Comparison of ENCODE assay signal across 8 mouse cellular contexts in the genomic region with DNA sequence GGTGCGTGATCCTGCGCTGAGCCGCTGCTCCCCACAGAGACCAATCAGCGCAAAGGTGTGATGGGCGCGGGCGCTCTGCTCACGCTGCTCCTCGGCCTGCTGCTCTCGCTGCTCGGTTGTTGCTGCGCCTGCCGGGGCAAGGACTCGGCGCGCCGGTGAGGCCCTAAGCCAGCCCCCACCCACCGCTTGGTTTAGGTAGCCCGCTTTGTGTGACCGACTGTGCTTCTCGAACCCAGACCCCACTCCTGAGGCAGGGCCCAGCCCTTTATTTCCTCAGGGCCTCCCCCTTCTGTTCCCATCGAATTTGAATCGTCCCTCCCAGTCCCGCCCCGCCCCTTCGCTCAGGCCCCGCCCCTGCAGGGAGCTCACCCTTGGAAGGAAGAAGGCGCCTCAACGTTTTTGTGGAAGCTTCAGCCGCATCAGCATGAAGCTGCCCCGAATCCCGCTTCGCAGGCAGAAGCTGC. TPM values are rescaled to one million over a fixed set of nuclear protein-coding genes. Genes with fewer than 3 reads are reported as not detected.
DNase-seq lines count a peak whose midpoint lies in the region; ATAC-seq lines count a peak whose summit lies in the region.

No protein-coding gene starts in this region.

- peak overlapping the region; percentile 41 for H3K4me3 ChIP-seq in erythroblast, embryonic 14.5 days (replicated peaks)
- H3K4me3 ChIP-seq in embryonic facial prominence, embryonic 11.5 days (ENCODE audit: low read depth, low read length), result peak overlapping the region; percentile 24
- H3K4me3 ChIP-seq in neural tube, embryonic 11.5 days (ENCODE audit: low read depth, low read length), result peak overlapping the region; percentile 18

- 1% methylated on average over 33 of the region's 33 CpGs for WGBS in embryonic facial prominence, embryonic 11.5 days
- WGBS in neural tube, embryonic 11.5 days, result 2% methylated on average over 32 of the region's 33 CpGs

- H3K9ac ChIP-seq in embryonic facial prominence, embryonic 11.5 days (replicated peaks; ENCODE audit: low read length), result peak overlapping the region; percentile 10; the same call in 1 of the 2 replicates
- H3K9ac ChIP-seq in neural tube, embryonic 11.5 days (ENCODE audit: low read length), result no peak overlapping the region

- no peak overlapping the region for H3K27ac ChIP-seq in embryonic facial prominence, embryonic 11.5 days (replicated peaks; ENCODE audit: low read depth, low read length)
- no peak overlapping the region for H3K27ac ChIP-seq in neural tube, embryonic 11.5 days (ENCODE audit: low read depth, low read length)

- no peak for ATAC-seq in erythroblast, adult 5-6 weeks (replicated peaks; ENCODE audit: low FRiP score, poor library complexity, severe bottlenecking)
- peak; percentile 3 for ATAC-seq in CD4-positive, CD25-positive, alpha-beta regulatory T cell, adult 4 months
- no peak for ATAC-seq in embryonic facial prominence, embryonic 11.5 days (replicated peaks; ENCODE audit: insufficient number of reproducible peaks, low FRiP score, low TSS enrichment, low read depth)
- ATAC-seq in neural tube, embryonic 11.5 days (ENCODE audit: insufficient read depth, low FRiP score, low TSS enrichment), result no peak
- ATAC-seq in granulocyte monocyte progenitor cell, adult 5-6 weeks (replicated peaks; ENCODE audit: poor library complexity, severe bottlenecking), result no peak

- H3K27me3 ChIP-seq in erythroblast, embryonic 14.5 days (ENCODE audit: control insufficient read depth), result peaks cover 99% of the 10 kb centered on the region
- peaks cover 39% of the 10 kb centered on the region for H3K27me3 ChIP-seq in embryonic facial prominence, embryonic 11.5 days (ENCODE audit: control insufficient read depth, insufficient read depth, low read length)
- peaks cover 79% of the 10 kb centered on the region for H3K27me3 ChIP-seq in neural tube, embryonic 11.5 days (ENCODE audit: control insufficient read depth, insufficient read depth, low read length)

- H3K4me2 ChIP-seq in embryonic facial prominence, embryonic 11.5 days (ENCODE audit: low read depth, low read length), result peak overlapping the region; percentile 50
- H3K4me2 ChIP-seq in neural tube, embryonic 11.5 days (ENCODE audit: low read depth), result peak overlapping the region; percentile 51

- H3K4me1 ChIP-seq in erythroblast, embryonic 14.5 days (ENCODE audit: control insufficient read depth), result peaks cover 33% of the 10 kb centered on the region
- peaks cover 41% of the 10 kb centered on the region for H3K4me1 ChIP-seq in embryonic facial prominence, embryonic 11.5 days (ENCODE audit: control insufficient read depth, insufficient read depth, low read length)
- H3K4me1 ChIP-seq in neural tube, embryonic 11.5 days (ENCODE audit: control insufficient read depth, insufficient read depth, low read length), result peaks cover 44% of the 10 kb centered on the region

- DNase-seq in embryonic facial prominence, embryonic 11.5 days (ENCODE audit: low spot score), result peak; percentile 80
- peak; percentile 68 for DNase-seq in kidney, postnatal 10 days
- peak; percentile 72 for DNase-seq in neural tube, embryonic 11.5 days (ENCODE audit: low spot score)
- no peak for DNase-seq in layer of hippocampus, adult 18-20 months (ENCODE audit: low spot score in 2 of 2)

- peaks cover 30% of the 10 kb centered on the region; the same call in 1 of the 2 replicates for H3K9me3 ChIP-seq in erythroblast, embryonic 14.5 days (ENCODE audit: control insufficient read depth, low read length)
- no peaks in the 10 kb centered on the region for H3K9me3 ChIP-seq in embryonic facial prominence, embryonic 11.5 days (replicated peaks; ENCODE audit: control insufficient read depth, low read length)
- H3K9me3 ChIP-seq in neural tube, embryonic 11.5 days (ENCODE audit: control insufficient read depth, low read length), result no peaks in the 10 kb centered on the region

- H3K36me3 ChIP-seq in erythroblast, embryonic 14.5 days (ENCODE audit: control insufficient read depth), result no peaks in the 10 kb centered on the region
- H3K36me3 ChIP-seq in embryonic facial prominence, embryonic 11.5 days (replicated peaks; ENCODE audit: control insufficient read depth, insufficient read depth, low read depth, low read length), result no peaks in the 10 kb centered on the region; the same call in 1 of the 2 replicates
- H3K36me3 ChIP-seq in neural tube, embryonic 11.5 days (ENCODE audit: control insufficient read depth, insufficient read depth, low read length), result 0 out of 2 replicates have a peak, but pooled peaks cover 3% of the 10 kb centered on the region

RNA-seq across cellular contexts. Expression of a gene that starts 7.4 kb away (rescaled TPM):
- 0.03 TPM in 1 of 2 replicates, not detected in the other for polyA plus RNA-seq in erythroblast, embryonic 14.5 days (2012)
- total RNA-seq in erythroblast, adult 5-6 weeks (2015; ENCODE audit: low replicate concordance), result not detected in 2 replicates
- not detected in 2 replicates for total RNA-seq in erythroblast, adult 5-6 weeks (2017; ENCODE audit: low replicate concordance)
- not detected for polyA plus RNA-seq in CD4-positive, CD25-positive, alpha-beta regulatory T cell, adult 4 months (2017; shearing (Covaris generic))
- 13.5 and 15.3 TPM in 2 replicates for polyA plus RNA-seq in embryonic facial prominence, embryonic 11.5 days (2014; fragmentation: Nextera tagmentation; extraction: Ambion mirVana)
- 9.5 and 13.1 TPM in 2 replicates for polyA plus RNA-seq in neural tube, embryonic 11.5 days (2014; fragmentation: Nextera tagmentation; extraction: Ambion mirVana)
- 1.1 TPM in 1 of 2 replicates, not detected in the other for total RNA-seq in granulocyte monocyte progenitor cell, adult 5-6 weeks (2014; fragmentation: Nextera tagmentation)
- total RNA-seq in granulocyte monocyte progenitor cell, adult 5-6 weeks (2017), result not detected in 2 replicates
- 1 to 10 TPM; 1.5 to 2.5 TPM for total RNA-seq in layer of hippocampus, adult 18-20 months (2021)

RNA-seq across cellular contexts. Expression of a gene that starts 28.4 kb away (rescaled TPM):
- polyA plus RNA-seq in erythroblast, embryonic 14.5 days (2012), result not detected in 2 replicates
- total RNA-seq in erythroblast, adult 5-6 weeks (2015; ENCODE audit: low replicate concordance), result not detected in 2 replicates
- total RNA-seq in erythroblast, adult 5-6 weeks (2017; ENCODE audit: low replicate concordance), result not detected in 2 replicates
- polyA plus RNA-seq in CD4-positive, CD25-positive, alpha-beta regulatory T cell, adult 4 months (2017; shearing (Covaris generic)), result not detected
- not detected in 2 replicates for polyA plus RNA-seq in embryonic facial prominence, embryonic 11.5 days (2014; fragmentation: Nextera tagmentation; extraction: Ambion mirVana)
- polyA plus RNA-seq in neural tube, embryonic 11.5 days (2014; fragmentation: Nextera tagmentation; extraction: Ambion mirVana), result 0.19 and 0.36 TPM in 2 replicates
- not detected in 2 replicates for total RNA-seq in granulocyte monocyte progenitor cell, adult 5-6 weeks (2014; fragmentation: Nextera tagmentation)
- total RNA-seq in granulocyte monocyte progenitor cell, adult 5-6 weeks (2017), result not detected in 2 replicates
- 1 to 10 TPM; 2.0 to 3.3 TPM for total RNA-seq in layer of hippocampus, adult 18-20 months (2021)

RNA-seq across cellular contexts. Expression of a gene that starts 33.7 kb away (rescaled TPM):
- polyA plus RNA-seq in erythroblast, embryonic 14.5 days (2012), result 0.44 and 0.70 TPM in 2 replicates
- 2.5 TPM in 1 of 2 replicates, not detected in the other for total RNA-seq in erythroblast, adult 5-6 weeks (2015; ENCODE audit: low replicate concordance)
- 1.3 TPM in 1 of 2 replicates, not detected in the other for total RNA-seq in erythroblast, adult 5-6 weeks (2017; ENCODE audit: low replicate concordance)
- 1 to 10 TPM; 4.1 to 5.2 TPM for polyA plus RNA-seq in CD4-positive, CD25-positive, alpha-beta regulatory T cell, adult 4 months (2017; shearing (Covaris generic))
- polyA plus RNA-seq in embryonic facial prominence, embryonic 11.5 days (2014; fragmentation: Nextera tagmentation; extraction: Ambion mirVana), result 1.7 and 2.0 TPM in 2 replicates
- polyA plus RNA-seq in neural tube, embryonic 11.5 days (2014; fragmentation: Nextera tagmentation; extraction: Ambion mirVana), result 3.2 and 3.4 TPM in 2 replicates
- total RNA-seq in granulocyte monocyte progenitor cell, adult 5-6 weeks (2014; fragmentation: Nextera tagmentation), result 3.0 and 5.2 TPM in 2 replicates
- not detected in 2 replicates for total RNA-seq in granulocyte monocyte progenitor cell, adult 5-6 weeks (2017)
- total RNA-seq in layer of hippocampus, adult 18-20 months (2021), result 10 to 100 TPM; 14.6 to 17.0 TPM

RNA-seq across cellular contexts. Expression of a gene that starts 45.1 kb away (rescaled TPM):
- 0.22 and 1.5 TPM in 2 replicates for polyA plus RNA-seq in erythroblast, embryonic 14.5 days (2012)
- total RNA-seq in erythroblast, adult 5-6 weeks (2015; ENCODE audit: low replicate concordance), result 2.1 and 2.5 TPM in 2 replicates
- 4.3 and 9.0 TPM in 2 replicates for total RNA-seq in erythroblast, adult 5-6 weeks (2017; ENCODE audit: low replicate concordance)
- polyA plus RNA-seq in CD4-positive, CD25-positive, alpha-beta regulatory T cell, adult 4 months (2017; shearing (Covaris generic)), result 10 to 100 TPM; 15.6 to 30.9 TPM
- polyA plus RNA-seq in embryonic facial prominence, embryonic 11.5 days (2014; fragmentation: Nextera tagmentation; extraction: Ambion mirVana), result 48.0 and 58.1 TPM in 2 replicates
- 62.1 and 62.4 TPM in 2 replicates for polyA plus RNA-seq in neural tube, embryonic 11.5 days (2014; fragmentation: Nextera tagmentation; extraction: Ambion mirVana)
- total RNA-seq in granulocyte monocyte progenitor cell, adult 5-6 weeks (2014; fragmentation: Nextera tagmentation), result 16.7 and 20.1 TPM in 2 replicates
- total RNA-seq in granulocyte monocyte progenitor cell, adult 5-6 weeks (2017), result 13.2 and 24.6 TPM in 2 replicates
- total RNA-seq in layer of hippocampus, adult 18-20 months (2021), result 100 to 1,000 TPM in 1 of 2 experiments, 10 to 100 TPM in 1; 86.9 to 100 TPM

Comparison
In these comparisons a context has a peak if more than half of its experiments do, and no peak if none do; other contexts are left out.
1. DNase-seq: peak in embryonic facial prominence, embryonic 11.5 days (single experiment), kidney, postnatal 10 days (single experiment) and neural tube, embryonic 11.5 days (single experiment); none in layer of hippocampus, adult 18-20 months (0 of 2).
2. RNA of a gene that starts 7.4 kb away (polyA plus RNA-seq): 13.5 to 15.3 TPM in embryonic facial prominence, embryonic 11.5 days and 9.5 to 13.1 TPM in neural tube, embryonic 11.5 days; 0.03 TPM in erythroblast, embryonic 14.5 days and not detected in CD4-positive, CD25-positive, alpha-beta regulatory T cell, adult 4 months; every median in the first group is over 10 times any median in the second.
3. Peak in every context shown above with its lines, with median percentiles within 50 percentile points of each other: H3K4me3 ChIP-seq.